Mouse (Mus musculus) limb, embryonic 10.5 days (tissue): ENCODE measurements around the gene Stpg1. TPM values are rescaled to one million over a fixed set of nuclear protein-coding genes. Genes with fewer than 3 reads are reported as not detected.
A peak's percentile ranks its signal among the peaks of the same experiment; 100 is the strongest.

Source experiments
- DNase-seq: peaks from one replicate; pipeline ENCODE4 v3.0.0-alpha.2; 2017; ENCODE audit warnings: low spot score
- H3K27ac ChIP-seq: fragments of 300-500 bp; sonication (generic); 2 replicates; pipeline ENCODE4 v1.5.1; 2016; ENCODE audit warnings: mild to moderate bottlenecking
- H3K27me3 ChIP-seq: fragments of 300-500 bp; sonication (generic); 2 replicates; pipeline ENCODE4 v1.6.1; 2016; ENCODE audit warnings: low read depth, mild to moderate bottlenecking; ENCODE audit not compliant: poor library complexity, severe bottlenecking
- H3K36me3 ChIP-seq: fragments of 300-500 bp; sonication (generic); 2 replicates; pipeline ENCODE4 v1.6.1; 2016; ENCODE audit warnings: mild to moderate bottlenecking, moderate library complexity
- H3K4me1 ChIP-seq: fragments of 300-500 bp; sonication (generic); 2 replicates; pipeline ENCODE4 v1.6.1; 2016
- H3K4me3 ChIP-seq: fragments of 300-500 bp; sonication (generic); 2 replicates; pipeline ENCODE4 v1.5.1; 2016; ENCODE audit warnings: mild to moderate bottlenecking, moderate library complexity
- H3K9me3 ChIP-seq: fragments of 300-500 bp; sonication (generic); replicated peaks from 2 replicates; pipeline ENCODE4 v1.6.1; 2016; ENCODE audit warnings: mild to moderate bottlenecking
- WGBS: fragments of 180-500 bp; shearing (Covaris S2); methylation state at CpG from one replicate; pipeline ENCODE4 v1.1.7; 2016; 5-methylcytosine and 5-hydroxymethylcytosine counted together
- microRNA-seq: library from miRNA; unstranded; fragments of <30 nt; microRNA quantifications from one replicate; pipeline ENCODE4, GENCODE M21; 2017
- polyA plus RNA-seq: library from polyadenylated mRNA; unstranded; fragments of >200 nt; fragmentation: Nextera tagmentation; extraction: Ambion mirVana; gene quantifications from 2 replicates; pipeline ENCODE4 v1.2.1, GENCODE M21; 2016

Gene Stpg1
- polyA plus RNA-seq, 1 experiment from 2014 or later, result not detected

- 36% methylated on average over 6 of the region's 6 CpGs for WGBS
- Histone ChIP-seq H3K4me1 (peaks cover 77% of the 10 kb centered on the region), H3K9me3 (no peaks in the 10 kb centered on the region), H3K27ac (peak overlapping the region; percentile 79), H3K4me3 (peak overlapping the region; percentile 45), H3K27me3 (peaks cover 94% of the 10 kb centered on the region), H3K36me3 (no peaks in the 10 kb centered on the region)
- DNase-seq, result no peak
These were observed 76.5 kb downstream of the Stpg1 start for GRCm38 (mm10) chr4:135571037-135571550.

- Histone ChIP-seq H3K27ac (no peak overlapping the region), H3K9me3 (no peaks in the 10 kb centered on the region), H3K27me3 (peaks cover 82% of the 10 kb centered on the region), H3K4me3 (no peak overlapping the region), H3K36me3 (no peaks in the 10 kb centered on the region), H3K4me1 (peaks cover 69% of the 10 kb centered on the region)
- no peak for DNase-seq
- 28% methylated on average over 8 of the region's 8 CpGs for WGBS
These were observed 77.7 kb downstream of the Stpg1 start for GRCm38 (mm10) chr4:135572276-135572675.

- Histone ChIP-seq H3K36me3 (no peaks in the 10 kb centered on the region), H3K4me1 (peaks cover 59% of the 10 kb centered on the region), H3K27me3 (peaks cover 71% of the 10 kb centered on the region), H3K9me3 (no peaks in the 10 kb centered on the region), H3K27ac (no peak within 1 kb of the TSS), H3K4me3 (peak within 1 kb of the TSS; percentile 37)
- DNase-seq, result peak; percentile 59
- WGBS, result 1% methylated on average over 31 of the region's 31 CpGs
These were observed 78.7 kb downstream of the Stpg1 start, which contains the start of gene Grhl3 for GRCm38 (mm10) chr4:135573251-135573808. Grhl3 (minus strand) TSS chr4:135573630.

GRCm38 (mm10) chr4:135575365-135576140 is 81.0 kb downstream of the Stpg1 start:
- DNase-seq, result no peak

GRCm38 (mm10) chr4:135578490-135578889 is 83.9 kb downstream of the Stpg1 start:
- peaks cover 41% of the 10 kb centered on the region for H3K4me1 ChIP-seq
- no peaks in the 10 kb centered on the region for H3K36me3 ChIP-seq
- WGBS, result 79% methylated on average over 5 of the region's 5 CpGs
- H3K4me3 ChIP-seq, result no peak overlapping the region
- no peak overlapping the region for H3K27ac ChIP-seq
- no peak for DNase-seq
- no peaks in the 10 kb centered on the region for H3K9me3 ChIP-seq
- H3K27me3 ChIP-seq, result peaks cover 34% of the 10 kb centered on the region

More at GRCm38 (mm10) chr4:135575365-135576140, 81.0 kb downstream of the Stpg1 start:
- 55% methylated on average over 15 of the region's 15 CpGs for WGBS
- no peaks in the 10 kb centered on the region for H3K9me3 ChIP-seq
- no peaks in the 10 kb centered on the region for H3K36me3 ChIP-seq
- peaks cover 46% of the 10 kb centered on the region for H3K4me1 ChIP-seq
- H3K4me3 ChIP-seq, result no peak overlapping the region
- peaks cover 54% of the 10 kb centered on the region for H3K27me3 ChIP-seq
- no peak overlapping the region for H3K27ac ChIP-seq

- H3K36me3 ChIP-seq, result no peaks in the 10 kb centered on the region
- 55% methylated on average over 6 of the region's 6 CpGs for WGBS
- peaks cover 30% of the 10 kb centered on the region for H3K27me3 ChIP-seq
These were observed 85.1 kb downstream of the Stpg1 start for GRCm38 (mm10) chr4:135579695-135580094.

GRCm38 (mm10) chr4:135581222-135581910 is 86.8 kb downstream of the Stpg1 start:
- peaks cover 34% of the 10 kb centered on the region for H3K4me1 ChIP-seq
- 19% methylated on average over 12 of the region's 12 CpGs for WGBS
- peak overlapping the region; percentile 56; the same call in 1 of the 2 replicates for H3K27ac ChIP-seq
- H3K4me3 ChIP-seq, result peak overlapping the region; percentile 21; the same call in 1 of the 2 replicates
- no peaks in the 10 kb centered on the region for H3K9me3 ChIP-seq
- no peak for DNase-seq
- peaks cover 22% of the 10 kb centered on the region; the same call in 1 of the 2 replicates for H3K27me3 ChIP-seq
- H3K36me3 ChIP-seq, result no peaks in the 10 kb centered on the region

More at GRCm38 (mm10) chr4:135579695-135580094, 85.1 kb downstream of the Stpg1 start:
- no peaks in the 10 kb centered on the region for H3K9me3 ChIP-seq
- H3K4me1 ChIP-seq, result peaks cover 35% of the 10 kb centered on the region
- no peak overlapping the region for H3K27ac ChIP-seq
- DNase-seq, result no peak
- H3K4me3 ChIP-seq, result no peak overlapping the region

GRCm38 (mm10) chr4:135584838-135585237 is 90.2 kb downstream of the Stpg1 start:
- Histone ChIP-seq H3K4me1 (peaks cover 29% of the 10 kb centered on the region), H3K27me3 (peaks cover 22% of the 10 kb centered on the region; the same call in 1 of the 2 replicates), H3K4me3 (no peak overlapping the region), H3K36me3 (no peaks in the 10 kb centered on the region), H3K27ac (no peak overlapping the region), H3K9me3 (no peaks in the 10 kb centered on the region)
- no peak for DNase-seq
- 73% methylated on average over 4 of the region's 4 CpGs for WGBS

Small RNAs within 50 kb of the gene (microRNA-seq; reads per million reads assigned to microRNA genes)
- not detected for gene Gm25317

Other genes with a start within 250 kb of the Stpg1 start
- gene Clic4, start 222.0 kb upstream of the Stpg1 start, polyA plus RNA-seq, result 208 and 220 TPM in 2 replicates
- 233 TPM in 2 replicates for gene Srrm1, start 141.5 kb upstream of the Stpg1 start, polyA plus RNA-seq
- gene Ncmap, start 96.6 kb upstream of the Stpg1 start, polyA plus RNA-seq, result 0.35 TPM in 1 of 2 replicates, not detected in the other
- gene Rcan3, start 60.9 kb upstream of the Stpg1 start, polyA plus RNA-seq, result 6.4 and 6.7 TPM in 2 replicates
- 1.7 and 2.2 TPM in 2 replicates for gene Nipal3, start 248 bp downstream of the Stpg1 start, polyA plus RNA-seq
- gene Grhl3, start 78.8 kb downstream of the Stpg1 start, polyA plus RNA-seq, result 7.5 and 11.0 TPM in 2 replicates
- 0.43 and 0.59 TPM in 2 replicates for gene Ifnlr1, start 191.5 kb downstream of the Stpg1 start, polyA plus RNA-seq
- gene Il22ra1, start 233.4 kb downstream of the Stpg1 start, polyA plus RNA-seq, result not detected in 2 replicates